Comparison of ENCODE assay signal across 19 mouse cellular contexts in genomic region chr2:93944099-93944498, GRCm38 (mm10). TPM values are rescaled to one million over a fixed set of nuclear protein-coding genes. Genes with fewer than 3 reads are reported as not detected.
A peak's percentile ranks its signal among the peaks of the same experiment; 100 is the strongest.
DNase-seq lines count a peak whose midpoint lies in the region; ATAC-seq and TF ChIP-seq lines count a peak whose summit lies in the region.
"Had no signal": no experiment of that assay in that cellular context is flagged by ENCODE, and none has a peak within 500 bp of the region (broad histone marks: within the 10 kb centered on the region; RNA-seq: fewer than 3 reads in every experiment).

No protein-coding gene starts in this region.

- no peak overlapping the region for H3K27ac ChIP-seq in hindbrain, postnatal 0 days
- H3K27ac ChIP-seq in hindbrain, embryonic 12.5 days, result no peak overlapping the region
- no peak overlapping the region for H3K27ac ChIP-seq in lung, postnatal 0 days (ENCODE audit: low read length)
- no peak overlapping the region for H3K27ac ChIP-seq in ES-Bruce4 (ENCODE audit: insufficient read depth, low read length)
- H3K27ac ChIP-seq in cortical plate, adult 2 months (ENCODE audit: insufficient read depth, low read length), result no peak overlapping the region
- H3K27ac ChIP-seq: embryonic facial prominence, embryonic 15.5 days; heart, embryonic 13.5 days; hindbrain, embryonic 13.5 days; limb, embryonic 12.5 days; midbrain, embryonic 12.5 days had no signal

- no peaks in the 10 kb centered on the region for H3K27me3 ChIP-seq in hindbrain, postnatal 0 days (ENCODE audit: insufficient read depth, low read length)
- H3K27me3 ChIP-seq in hindbrain, embryonic 12.5 days, result no peaks in the 10 kb centered on the region
- H3K27me3 ChIP-seq in lung, postnatal 0 days (replicated peaks; ENCODE audit: insufficient read depth, low read length), result no peaks in the 10 kb centered on the region
- no peaks in the 10 kb centered on the region for H3K27me3 ChIP-seq in ES-Bruce4 (ENCODE audit: control insufficient read depth, insufficient read depth, low read length, poor library complexity, severe bottlenecking)
- H3K27me3 ChIP-seq: embryonic facial prominence, embryonic 15.5 days; midbrain, embryonic 12.5 days had no signal

- no peak for DNase-seq in hindbrain, postnatal 0 days (ENCODE audit: low spot score)
- no peak for DNase-seq in lung, postnatal 0 days (ENCODE audit: low spot score)
- no peak for DNase-seq in lung, postnatal 4 days
- DNase-seq in left cerebral cortex, postnatal 4 days, result no peak
- DNase-seq: kidney, adult 9 months; lung, postnatal 14 days; right cerebral cortex, postnatal 4 days had no signal

- H3K4me2 ChIP-seq in hindbrain, postnatal 0 days (ENCODE audit: low read depth, low read length), result no peak overlapping the region
- H3K4me2 ChIP-seq in hindbrain, embryonic 12.5 days (replicated peaks), result no peak overlapping the region
- H3K4me2 ChIP-seq in lung, postnatal 0 days (replicated peaks; ENCODE audit: low read depth, low read length), result no peak overlapping the region
- H3K4me2 ChIP-seq: embryonic facial prominence, embryonic 15.5 days; heart, embryonic 13.5 days; hindbrain, embryonic 13.5 days; limb, embryonic 12.5 days; midbrain, embryonic 12.5 days had no signal

- no peak for TF ChIP-seq EP300 in lung, postnatal 0 days (IDR thresholded peaks at IDR 0.05)
- TF ChIP-seq EP300 in ES-Bruce4 (IDR thresholded peaks at IDR 0.05; ENCODE audit: insufficient read depth, low read depth, low read length), result no peak

- no peak for TF ChIP-seq POLR2A in ES-Bruce4 (IDR thresholded peaks at IDR 0.05; ENCODE audit: insufficient read depth, low read length)
- no peak for TF ChIP-seq POLR2A in cortical plate, adult 2 months (IDR thresholded peaks at IDR 0.05; ENCODE audit: extremely low read depth, insufficient read depth, low read length)

- H3K9ac ChIP-seq in hindbrain, postnatal 0 days (replicated peaks; ENCODE audit: low read length), result no peak overlapping the region
- H3K9ac ChIP-seq in hindbrain, embryonic 12.5 days, result no peak overlapping the region
- no peak overlapping the region for H3K9ac ChIP-seq in lung, postnatal 0 days (replicated peaks; ENCODE audit: low read depth)
- no peak overlapping the region for H3K9ac ChIP-seq in ES-Bruce4 (ENCODE audit: low read depth, poor library complexity, severe bottlenecking)
- H3K9ac ChIP-seq: embryonic facial prominence, embryonic 15.5 days; heart, embryonic 13.5 days; hindbrain, embryonic 13.5 days; limb, embryonic 12.5 days; midbrain, embryonic 12.5 days had no signal

- WGBS in hindbrain, postnatal 0 days, result 93% methylated on average over 2 of the region's 2 CpGs
- WGBS in hindbrain, embryonic 12.5 days, result 82% methylated on average over 2 of the region's 2 CpGs
- WGBS in lung, postnatal 0 days, result 93% methylated on average over 2 of the region's 2 CpGs

- H3K9me3 ChIP-seq in hindbrain, postnatal 0 days (ENCODE audit: low read length), result 0 out of 2 replicates have a peak, but pooled peaks cover 7% of the 10 kb centered on the region
- H3K9me3 ChIP-seq in hindbrain, embryonic 12.5 days (replicated peaks), result peaks cover 8% of the 10 kb centered on the region; the same call in 1 of the 2 replicates
- H3K9me3 ChIP-seq in lung, postnatal 0 days (ENCODE audit: low read length), result 0 out of 2 replicates have a peak, but pooled peaks cover under 1% of the 10 kb centered on the region
- H3K9me3 ChIP-seq in ES-Bruce4 (replicated peaks; ENCODE audit: control insufficient read depth, insufficient read depth, low read length, poor library complexity, severe bottlenecking), result peaks cover 14% of the 10 kb centered on the region
- H3K9me3 ChIP-seq: embryonic facial prominence, embryonic 15.5 days had no signal

- ATAC-seq in hindbrain, postnatal 0 days, result no peak
- no peak for ATAC-seq in hindbrain, embryonic 12.5 days (ENCODE audit: low FRiP score)
- ATAC-seq in lung, postnatal 0 days, result no peak
- ATAC-seq: forebrain, embryonic 14.5 days had no signal

- H3K36me3 ChIP-seq in hindbrain, postnatal 0 days (ENCODE audit: insufficient read depth, low read length), result no peaks in the 10 kb centered on the region
- no peaks in the 10 kb centered on the region for H3K36me3 ChIP-seq in hindbrain, embryonic 12.5 days
- no peaks in the 10 kb centered on the region for H3K36me3 ChIP-seq in lung, postnatal 0 days (ENCODE audit: insufficient read depth, low read length)
- H3K36me3 ChIP-seq in ES-Bruce4 (ENCODE audit: control insufficient read depth, insufficient read depth, low read length, poor library complexity, severe bottlenecking), result no peaks in the 10 kb centered on the region
- H3K36me3 ChIP-seq: embryonic facial prominence, embryonic 15.5 days; heart, embryonic 13.5 days; limb, embryonic 12.5 days; midbrain, embryonic 12.5 days had no signal

- H3K4me1 ChIP-seq in hindbrain, postnatal 0 days (ENCODE audit: insufficient read depth, low read length), result no peaks in the 10 kb centered on the region
- H3K4me1 ChIP-seq in hindbrain, embryonic 12.5 days, result no peaks in the 10 kb centered on the region
- H3K4me1 ChIP-seq in lung, postnatal 0 days (ENCODE audit: insufficient read depth, low read depth, low read length), result 0 out of 2 replicates have a peak, but pooled peaks cover 6% of the 10 kb centered on the region
- H3K4me1 ChIP-seq in ES-Bruce4 (ENCODE audit: control insufficient read depth, insufficient read depth, low read length), result no peaks in the 10 kb centered on the region
- no peaks in the 10 kb centered on the region for H3K4me1 ChIP-seq in cortical plate, adult 2 months (ENCODE audit: control insufficient read depth, insufficient read depth, low read length)
- H3K4me1 ChIP-seq: hindbrain, embryonic 13.5 days; limb, embryonic 12.5 days; midbrain, embryonic 12.5 days had no signal

- H3K4me3 ChIP-seq in hindbrain, postnatal 0 days (ENCODE audit: low read length), result no peak overlapping the region
- H3K4me3 ChIP-seq in hindbrain, embryonic 12.5 days, result no peak overlapping the region
- H3K4me3 ChIP-seq in lung, postnatal 0 days (ENCODE audit: low read depth, low read length), result no peak overlapping the region
- H3K4me3 ChIP-seq in ES-Bruce4 (ENCODE audit: low read depth, low read length), result no peak overlapping the region
- H3K4me3 ChIP-seq in cortical plate, adult 2 months (ENCODE audit: insufficient read depth, low read length), result no peak overlapping the region
- H3K4me3 ChIP-seq: embryonic facial prominence, embryonic 15.5 days; heart, embryonic 13.5 days; hindbrain, embryonic 13.5 days; limb, embryonic 12.5 days; midbrain, embryonic 12.5 days had no signal

- TF ChIP-seq CTCF in hindbrain, postnatal 0 days (IDR thresholded peaks at IDR 0.05; ENCODE audit: low read depth), result peak; percentile 18
- TF ChIP-seq CTCF in lung, postnatal 0 days (IDR thresholded peaks at IDR 0.05), result peak; percentile 33
- peak; percentile 43 for TF ChIP-seq CTCF in ES-Bruce4 (IDR thresholded peaks at IDR 0.05; ENCODE audit: low read depth, low read length)
- TF ChIP-seq CTCF in cortical plate, adult 2 months (IDR thresholded peaks at IDR 0.05; ENCODE audit: extremely low read depth, insufficient read depth, low read length), result 0 out of 2 replicates have a peak, but pooled peaks have one; percentile 0

- intact Hi-C loops in left cerebral cortex, postnatal 4 days (cut with DNase I), result no loop called here

RNA-seq across cellular contexts. Expression of gene Gm13889, which starts 12.9 kb away (rescaled TPM):
- 38.5 and 51.4 TPM in 2 replicates for total RNA-seq in hindbrain, postnatal 0 days (2014; rRNA removed)
- 16.4 and 17.4 TPM in 2 replicates for polyA plus RNA-seq in hindbrain, postnatal 0 days (2015; fragmentation: Nextera tagmentation; extraction: Ambion mirVana)
- 7.0 and 7.9 TPM in 2 replicates for polyA plus RNA-seq in hindbrain, embryonic 12.5 days (2016; fragmentation: Nextera tagmentation; extraction: Ambion mirVana)
- polyA plus RNA-seq in lung, postnatal 0 days (2015; fragmentation: Nextera tagmentation; extraction: Ambion mirVana), result 62.6 and 64.6 TPM in 2 replicates
- polyA plus RNA-seq in ES-Bruce4 (2011; ENCODE audit: insufficient read depth, insufficient read length, low read depth, missing spikeins), result 0.49 TPM in 1 of 2 replicates, not detected in the other
- polyA plus RNA-seq in cortical plate, adult 2 months (2012; rRNA removed), result 36.7 and 39.6 TPM in 2 replicates
- total RNA-seq in left cerebral cortex, postnatal 4 days (2021), result 10 to 100 TPM; 44.3 to 45.6 TPM

RNA-seq across cellular contexts. Expression of gene Gm27027, which starts 52.1 kb away (rescaled TPM):
- 0.58 TPM in 1 of 2 replicates, not detected in the other for total RNA-seq in hindbrain, postnatal 0 days (2014; rRNA removed)
- polyA plus RNA-seq in hindbrain, postnatal 0 days (2015; fragmentation: Nextera tagmentation; extraction: Ambion mirVana), result not detected in 2 replicates
- polyA plus RNA-seq in hindbrain, embryonic 12.5 days (2016; fragmentation: Nextera tagmentation; extraction: Ambion mirVana), result not detected in 2 replicates
- not detected in 2 replicates for polyA plus RNA-seq in lung, postnatal 0 days (2015; fragmentation: Nextera tagmentation; extraction: Ambion mirVana)
- not detected in 2 replicates for polyA plus RNA-seq in ES-Bruce4 (2011; ENCODE audit: insufficient read depth, insufficient read length, low read depth, missing spikeins)
- polyA plus RNA-seq in cortical plate, adult 2 months (2012; rRNA removed), result not detected in 2 replicates
- not detected for total RNA-seq in left cerebral cortex, postnatal 4 days (2021)
- total RNA-seq: gastrocnemius, adult 8-10 months; layer of hippocampus, postnatal 25 days had no signal
- polyA plus RNA-seq: embryonic facial prominence, embryonic 15.5 days; forebrain, embryonic 14.5 days; heart, embryonic 13.5 days; hindbrain, embryonic 13.5 days; limb, embryonic 12.5 days; midbrain, embryonic 12.5 days; stomach, embryonic 14.5 days had no signal
